Mouse (Mus musculus): ENCODE results near the gene Kdr. TPM values are rescaled to one million over a fixed set of nuclear protein-coding genes. Genes with fewer than 3 reads are reported as not detected.
A peak's percentile ranks its signal among the peaks of the same experiment; 100 is the strongest.

The Kdr gene
- polyA plus RNA-seq, 1 experiment from 2014 or later: 22.8 TPM

DNA sequence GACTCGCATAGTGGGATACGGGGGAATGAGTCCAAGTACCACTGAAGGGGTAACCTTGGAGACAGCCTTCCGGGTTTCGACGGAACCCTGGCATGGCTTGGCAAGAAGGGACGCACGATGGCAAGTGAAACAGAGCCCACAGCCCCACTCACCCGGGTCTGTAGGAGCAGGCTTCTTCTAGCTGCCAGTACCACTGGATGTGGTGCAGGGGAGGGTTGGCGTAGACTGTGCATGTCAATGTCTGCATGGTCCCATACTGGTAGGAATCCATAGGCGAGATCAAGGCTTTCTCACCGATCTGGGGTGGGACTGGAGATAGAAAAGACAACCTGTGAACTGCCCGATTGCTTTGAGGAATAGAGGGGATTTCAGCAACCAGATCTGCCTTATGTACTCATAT is 15.7 kb downstream of the Kdr start:
- Histone ChIP-seq H3K27me3 (replicated peaks; ENCODE audit: control insufficient read depth, insufficient read depth, low read length) (no peaks in the 10 kb centered on the region), H3K4me2 (ENCODE audit: low read length) (no peak overlapping the region), H3K9me3 (ENCODE audit: control insufficient read depth, low read length) (no peaks in the 10 kb centered on the region), H3K9ac (replicated peaks; ENCODE audit: low read depth, low read length) (no peak overlapping the region), H3K36me3 (ENCODE audit: control insufficient read depth, insufficient read depth) (no peaks in the 10 kb centered on the region), H3K27ac (ENCODE audit: low read length) (no peak overlapping the region), H3K4me3 (replicated peaks; ENCODE audit: low read length) (no peak overlapping the region), H3K4me1 (replicated peaks; ENCODE audit: control insufficient read depth, insufficient read depth, low read length) (no peaks in the 10 kb centered on the region)
- no peak for ATAC-seq
- 93% methylated on average over 12 of the region's 12 CpGs for WGBS

DNA sequence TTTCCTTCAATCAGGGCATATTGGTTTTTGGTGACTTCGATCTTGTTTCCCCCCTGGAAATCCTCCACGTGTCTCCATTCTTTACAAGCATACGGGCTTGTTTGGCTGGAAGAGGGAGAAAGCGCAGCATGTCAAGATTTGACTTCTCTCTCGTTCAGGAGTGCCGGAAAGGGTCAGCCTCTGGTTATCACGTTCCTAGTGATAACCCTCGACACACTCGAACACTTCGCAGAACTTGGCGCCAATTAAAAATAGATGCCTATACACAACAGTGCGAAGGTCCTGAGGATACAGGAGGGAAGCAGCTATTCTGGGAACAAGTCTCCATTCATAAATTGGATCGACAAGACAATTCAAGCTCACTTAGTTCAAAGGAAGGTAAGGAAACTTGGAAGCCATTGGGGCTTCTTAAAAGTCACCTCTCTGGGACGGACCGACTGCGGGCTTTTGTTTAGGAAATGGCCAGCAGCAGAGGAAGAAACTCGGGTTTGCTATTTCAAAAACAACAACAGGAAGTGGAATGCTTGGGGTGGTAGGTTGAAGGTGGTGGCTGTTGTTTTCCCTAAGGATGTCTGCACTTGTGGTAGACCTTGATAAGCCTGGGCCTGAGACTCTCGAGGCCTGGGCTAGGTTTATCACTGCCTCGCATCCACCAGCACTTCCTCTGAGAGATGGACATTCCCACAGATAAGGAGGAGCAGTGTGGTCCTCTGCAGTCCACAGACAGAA is 16.4 kb downstream of the Kdr start:
- no peaks in the 10 kb centered on the region for H3K9me3 ChIP-seq (ENCODE audit: control insufficient read depth, low read length)
- no peaks in the 10 kb centered on the region for H3K27me3 ChIP-seq (replicated peaks; ENCODE audit: control insufficient read depth, insufficient read depth, low read length)
- no peaks in the 10 kb centered on the region for H3K4me1 ChIP-seq (replicated peaks; ENCODE audit: control insufficient read depth, insufficient read depth, low read length)
- no peak overlapping the region for H3K27ac ChIP-seq (ENCODE audit: low read length)
- no peak overlapping the region for H3K9ac ChIP-seq (replicated peaks; ENCODE audit: low read depth, low read length)
- no peak overlapping the region for H3K4me3 ChIP-seq (replicated peaks; ENCODE audit: low read length)
- H3K36me3 ChIP-seq (ENCODE audit: control insufficient read depth, insufficient read depth): no peaks in the 10 kb centered on the region
- WGBS: 88% methylated on average over 19 of the region's 19 CpGs
- no peak overlapping the region for H3K4me2 ChIP-seq (ENCODE audit: low read length)
- ATAC-seq: no peak

DNA sequence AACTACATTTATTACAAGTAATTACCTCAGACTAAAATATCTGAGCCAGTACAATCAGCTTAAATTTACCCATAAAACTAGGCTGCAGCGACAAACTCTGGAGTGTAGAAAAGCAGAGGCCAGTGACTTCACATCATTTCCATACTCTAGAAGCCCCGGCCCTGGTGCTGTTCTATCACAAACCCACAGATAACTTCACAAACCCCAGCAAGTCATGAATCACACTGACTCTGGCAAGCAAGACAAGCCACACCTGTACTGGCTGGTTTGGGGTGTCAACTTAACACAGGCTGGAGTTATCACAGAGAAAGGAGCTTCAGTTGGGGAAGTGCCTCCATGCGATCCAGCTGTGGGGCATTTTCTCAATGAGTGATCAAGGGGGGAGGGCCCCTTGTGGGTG is 18.4 kb downstream of the Kdr start:
- Histone ChIP-seq H3K27me3 (replicated peaks; ENCODE audit: control insufficient read depth, insufficient read depth, low read length) (no peaks in the 10 kb centered on the region), H3K4me3 (replicated peaks; ENCODE audit: low read length) (no peak overlapping the region), H3K9ac (replicated peaks; ENCODE audit: low read depth, low read length) (no peak overlapping the region), H3K36me3 (ENCODE audit: control insufficient read depth, insufficient read depth) (no peaks in the 10 kb centered on the region), H3K4me1 (replicated peaks; ENCODE audit: control insufficient read depth, insufficient read depth, low read length) (no peaks in the 10 kb centered on the region), H3K4me2 (ENCODE audit: low read length) (no peak overlapping the region), H3K27ac (ENCODE audit: low read length) (no peak overlapping the region), H3K9me3 (ENCODE audit: control insufficient read depth, low read length) (no peaks in the 10 kb centered on the region)
- WGBS: 85% methylated on average over 3 of the region's 3 CpGs
- no peak for ATAC-seq

DNA sequence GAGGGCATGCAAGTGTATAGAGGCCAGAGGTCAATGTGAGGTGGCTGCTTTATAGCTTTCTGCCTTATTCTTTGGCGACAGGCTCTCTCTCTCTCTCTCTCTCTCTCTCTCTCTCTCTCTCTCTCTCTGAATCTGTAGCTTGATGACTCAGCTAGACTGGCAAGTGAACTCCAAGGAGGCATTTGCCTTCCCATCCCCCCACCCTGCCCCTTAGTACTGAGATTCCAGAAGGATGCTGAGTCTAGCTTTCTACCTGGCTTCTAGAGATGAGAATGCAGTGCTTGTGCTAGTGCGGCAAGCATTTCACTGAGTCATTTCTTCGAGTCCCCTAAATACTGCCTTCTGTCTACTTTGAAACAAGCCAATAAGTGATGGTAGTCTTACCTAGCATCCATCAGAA is 21.7 kb downstream of the Kdr start:
- Histone ChIP-seq H3K36me3 (ENCODE audit: control insufficient read depth, insufficient read depth) (no peaks in the 10 kb centered on the region), H3K9ac (replicated peaks; ENCODE audit: low read depth, low read length) (no peak overlapping the region), H3K4me3 (replicated peaks; ENCODE audit: low read length) (no peak overlapping the region), H3K27ac (ENCODE audit: low read length) (no peak overlapping the region), H3K9me3 (ENCODE audit: control insufficient read depth, low read length) (no peaks in the 10 kb centered on the region), H3K4me1 (replicated peaks; ENCODE audit: control insufficient read depth, insufficient read depth, low read length) (no peaks in the 10 kb centered on the region), H3K27me3 (replicated peaks; ENCODE audit: control insufficient read depth, insufficient read depth, low read length) (no peaks in the 10 kb centered on the region), H3K4me2 (ENCODE audit: low read length) (no peak overlapping the region)
- WGBS: 86% methylated on average over 3 of the region's 3 CpGs
- ATAC-seq: no peak

DNA sequence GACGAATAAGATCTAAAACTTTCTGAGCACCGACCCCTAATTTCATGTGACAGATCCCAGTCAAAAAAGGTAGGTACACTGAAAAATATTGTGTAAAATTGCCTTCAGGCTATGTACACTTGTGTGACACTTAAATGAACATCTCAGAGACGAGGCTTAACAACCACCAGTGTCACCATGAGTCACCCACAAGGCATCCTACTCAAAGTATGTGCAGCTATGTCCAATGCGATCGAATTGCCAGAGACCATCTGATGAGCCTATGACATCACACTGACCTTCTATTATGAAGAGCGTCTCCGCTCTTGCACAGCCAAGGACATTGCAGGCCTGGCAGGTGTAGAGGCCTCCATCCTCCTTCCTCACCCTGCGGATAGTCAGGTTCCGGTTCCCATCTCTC is 22.4 kb downstream of the Kdr start:
- Histone ChIP-seq H3K9ac (replicated peaks; ENCODE audit: low read depth, low read length) (no peak overlapping the region), H3K36me3 (ENCODE audit: control insufficient read depth, insufficient read depth) (no peaks in the 10 kb centered on the region), H3K4me2 (ENCODE audit: low read length) (no peak overlapping the region), H3K9me3 (ENCODE audit: control insufficient read depth, low read length) (no peaks in the 10 kb centered on the region), H3K4me3 (replicated peaks; ENCODE audit: low read length) (no peak overlapping the region), H3K27me3 (replicated peaks; ENCODE audit: control insufficient read depth, insufficient read depth, low read length) (no peaks in the 10 kb centered on the region), H3K27ac (ENCODE audit: low read length) (no peak overlapping the region), H3K4me1 (replicated peaks; ENCODE audit: control insufficient read depth, insufficient read depth, low read length) (no peaks in the 10 kb centered on the region)
- no peak for ATAC-seq
- 94% methylated on average over 9 of the region's 9 CpGs for WGBS

DNA sequence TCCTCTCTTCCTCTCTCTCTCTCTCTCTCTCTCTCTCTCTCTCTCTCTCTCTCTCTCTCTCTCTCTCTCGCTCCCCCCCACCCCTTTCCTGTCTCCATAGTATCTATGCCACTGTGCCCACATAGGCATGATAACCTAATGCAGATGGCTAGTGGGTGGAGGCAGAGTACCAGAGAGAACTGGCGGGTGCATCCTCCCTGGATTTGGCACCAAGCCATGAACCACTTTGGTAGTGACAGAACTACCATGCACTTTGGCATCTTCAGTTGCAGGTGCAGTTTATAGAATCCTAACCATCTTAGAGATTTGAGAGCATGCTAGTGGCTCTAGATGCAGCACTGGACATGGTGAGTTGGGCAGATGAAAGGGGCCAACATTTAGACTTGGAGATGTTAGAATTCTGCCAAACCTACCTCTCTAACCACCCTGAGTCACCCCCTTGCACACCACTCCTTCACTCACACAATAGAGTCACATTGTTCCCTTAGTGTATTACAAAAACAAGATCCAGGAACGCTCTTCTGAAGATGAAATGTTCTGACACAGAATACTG is 23.4 kb downstream of the Kdr start:
- Histone ChIP-seq H3K9ac (replicated peaks; ENCODE audit: low read depth, low read length) (no peak overlapping the region), H3K27ac (ENCODE audit: low read length) (no peak overlapping the region), H3K4me2 (ENCODE audit: low read length) (no peak overlapping the region), H3K27me3 (replicated peaks; ENCODE audit: control insufficient read depth, insufficient read depth, low read length) (no peaks in the 10 kb centered on the region), H3K4me1 (replicated peaks; ENCODE audit: control insufficient read depth, insufficient read depth, low read length) (no peaks in the 10 kb centered on the region), H3K4me3 (replicated peaks; ENCODE audit: low read length) (no peak overlapping the region), H3K36me3 (ENCODE audit: control insufficient read depth, insufficient read depth) (no peaks in the 10 kb centered on the region), H3K9me3 (ENCODE audit: control insufficient read depth, low read length) (no peaks in the 10 kb centered on the region)
- ATAC-seq: no peak
- WGBS: 68% methylated on average over 3 of the region's 3 CpGs

DNA sequence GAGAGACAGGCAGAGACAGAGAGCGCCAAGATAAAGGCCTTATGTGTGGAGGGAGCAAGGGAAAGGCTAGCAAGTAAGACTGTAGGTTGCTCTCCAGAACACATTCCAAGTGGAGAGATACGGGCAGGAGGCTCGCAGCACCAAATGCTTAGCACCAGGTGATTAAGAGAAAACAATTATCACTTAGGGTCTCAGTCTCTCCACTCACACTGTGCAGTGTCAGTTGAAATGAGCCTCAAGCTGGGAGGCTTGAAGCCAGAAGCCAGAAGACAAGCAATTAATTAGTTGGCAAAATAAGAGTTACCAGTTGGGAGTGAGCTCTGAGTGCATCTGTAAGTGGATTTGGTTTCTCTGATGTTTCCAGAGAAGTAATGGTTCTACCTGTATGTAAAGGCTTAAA is 24.0 kb downstream of the Kdr start:
- H3K4me2 ChIP-seq (ENCODE audit: low read length): no peak overlapping the region
- 50% methylated on average over 3 of the region's 3 CpGs for WGBS
- peak; percentile 49; the same call in 1 of the 2 replicates for ATAC-seq

DNA sequence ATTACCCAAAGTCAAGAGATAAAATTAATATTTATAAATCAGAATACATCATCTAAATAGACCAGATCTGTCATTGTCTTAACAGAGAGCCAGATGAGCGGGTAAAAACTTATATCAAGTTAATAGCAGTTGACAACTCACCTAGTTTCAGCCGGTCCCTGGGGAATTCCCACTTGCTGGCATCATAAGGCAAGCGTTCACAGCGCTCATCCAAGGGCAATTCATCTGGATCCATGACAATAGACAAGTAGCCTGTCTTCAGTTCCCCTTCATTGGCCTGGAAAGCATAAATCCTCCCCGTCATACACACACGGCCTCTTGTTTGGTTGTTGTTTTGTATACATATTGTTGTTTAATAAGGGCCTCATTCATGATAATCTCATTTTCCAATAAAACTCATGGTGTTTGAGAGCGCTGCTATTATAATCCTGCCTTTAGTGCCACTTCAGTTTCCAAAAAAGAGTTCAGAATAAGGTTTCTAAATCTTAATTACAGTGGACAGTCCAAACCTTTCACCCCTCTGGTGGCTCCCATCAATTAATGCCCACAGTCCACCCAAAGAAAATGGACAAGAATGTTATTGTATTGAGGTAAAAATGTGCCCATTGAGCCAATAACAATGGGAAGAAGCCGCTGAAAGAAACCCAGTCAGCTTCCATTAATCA is 26.0 kb downstream of the Kdr start:
- H3K9ac ChIP-seq (replicated peaks; ENCODE audit: low read depth, low read length): no peak overlapping the region
- no peaks in the 10 kb centered on the region for H3K27me3 ChIP-seq (replicated peaks; ENCODE audit: control insufficient read depth, insufficient read depth, low read length)
- H3K27ac ChIP-seq (ENCODE audit: low read length): no peak overlapping the region
- H3K4me1 ChIP-seq (replicated peaks; ENCODE audit: control insufficient read depth, insufficient read depth, low read length): no peaks in the 10 kb centered on the region
- WGBS: 70% methylated on average over 8 of the region's 8 CpGs
- no peak for ATAC-seq
- H3K4me2 ChIP-seq (ENCODE audit: low read length): no peak overlapping the region
- H3K36me3 ChIP-seq (ENCODE audit: control insufficient read depth, insufficient read depth): no peaks in the 10 kb centered on the region
- H3K4me3 ChIP-seq (replicated peaks; ENCODE audit: low read length): no peak overlapping the region
- no peaks in the 10 kb centered on the region for H3K9me3 ChIP-seq (ENCODE audit: control insufficient read depth, low read length)

More for the DNA sequence above, 24.0 kb downstream of the Kdr start:
- no peaks in the 10 kb centered on the region for H3K9me3 ChIP-seq (ENCODE audit: control insufficient read depth, low read length)
- H3K36me3 ChIP-seq (ENCODE audit: control insufficient read depth, insufficient read depth): no peaks in the 10 kb centered on the region
- no peak overlapping the region for H3K9ac ChIP-seq (replicated peaks; ENCODE audit: low read depth, low read length)
- H3K27ac ChIP-seq (ENCODE audit: low read length): no peak overlapping the region
- H3K4me3 ChIP-seq (replicated peaks; ENCODE audit: low read length): no peak overlapping the region
- no peaks in the 10 kb centered on the region for H3K4me1 ChIP-seq (replicated peaks; ENCODE audit: control insufficient read depth, insufficient read depth, low read length)
- no peaks in the 10 kb centered on the region for H3K27me3 ChIP-seq (replicated peaks; ENCODE audit: control insufficient read depth, insufficient read depth, low read length)

DNA sequence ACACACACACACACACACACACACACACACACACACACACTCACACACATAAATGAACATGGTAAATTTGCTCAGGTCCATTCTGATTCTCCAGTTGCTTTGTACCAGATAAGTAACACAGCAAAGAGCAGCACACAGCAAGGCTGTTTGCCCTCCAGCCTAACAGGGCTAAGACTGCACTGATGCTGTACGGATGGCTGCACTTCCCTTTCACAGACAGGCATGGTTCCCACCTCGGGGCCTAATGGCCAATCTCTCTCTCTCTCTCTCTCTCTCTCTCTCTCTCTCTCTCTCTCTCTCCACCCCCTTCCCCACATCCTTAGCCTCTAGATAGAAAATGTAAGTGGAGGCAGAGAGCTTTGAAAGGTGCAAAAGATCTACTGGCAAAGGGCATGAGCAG is 27.4 kb downstream of the Kdr start:
- 41% methylated on average over 2 of the region's 2 CpGs for WGBS
- no peak for ATAC-seq
- no peaks in the 10 kb centered on the region for H3K36me3 ChIP-seq (ENCODE audit: control insufficient read depth, insufficient read depth)

More for the DNA sequence above, 27.4 kb downstream of the Kdr start:
- no peaks in the 10 kb centered on the region for H3K9me3 ChIP-seq (ENCODE audit: control insufficient read depth, low read length)
- H3K4me3 ChIP-seq (replicated peaks; ENCODE audit: low read length): no peak overlapping the region
- no peaks in the 10 kb centered on the region for H3K27me3 ChIP-seq (replicated peaks; ENCODE audit: control insufficient read depth, insufficient read depth, low read length)
- H3K27ac ChIP-seq (ENCODE audit: low read length): no peak overlapping the region
- no peaks in the 10 kb centered on the region for H3K4me1 ChIP-seq (replicated peaks; ENCODE audit: control insufficient read depth, insufficient read depth, low read length)
- no peak overlapping the region for H3K9ac ChIP-seq (replicated peaks; ENCODE audit: low read depth, low read length)
- H3K4me2 ChIP-seq (ENCODE audit: low read length): no peak overlapping the region
